8 mouse cellular contexts compared by ENCODE assay signal in genomic region chr17:24897600-24897999, GRCm38 (mm10). TPM values are rescaled to one million over a fixed set of nuclear protein-coding genes. Genes with fewer than 3 reads are reported as not detected.
A peak's percentile ranks its signal among the peaks of the same experiment; 100 is the strongest.
DNase-seq lines count a peak whose midpoint lies in the region; ATAC-seq and TF ChIP-seq lines count a peak whose summit lies in the region.

No protein-coding gene starts in this region.

- intact Hi-C loops in gastrocnemius, adult 2 months (cut with DNase I): no loop called here

- H3K4me2 ChIP-seq in limb, embryonic 12.5 days: peak overlapping the region; percentile 92; the same call in 1 of the 2 replicates
- peak overlapping the region; percentile 86; the same call in 1 of the 2 replicates for H3K4me2 ChIP-seq in stomach, embryonic 15.5 days

- H3K4me1 ChIP-seq in testis, adult 2 months (ENCODE audit: control insufficient read depth, insufficient read depth, low read length): peaks cover 20% of the 10 kb centered on the region
- H3K4me1 ChIP-seq in limb, embryonic 12.5 days (replicated peaks): peaks cover 40% of the 10 kb centered on the region
- peaks cover 27% of the 10 kb centered on the region for H3K4me1 ChIP-seq in stomach, embryonic 15.5 days

- H3K4me3 ChIP-seq in gastrocnemius, adult 2 months: peak overlapping the region; percentile 80
- peak overlapping the region; percentile 22 for H3K4me3 ChIP-seq in testis, adult 2 months (ENCODE audit: control insufficient read depth, low read depth, low read length)
- peak overlapping the region; percentile 92; the same call in 1 of the 2 replicates for H3K4me3 ChIP-seq in limb, embryonic 12.5 days (replicated peaks)
- H3K4me3 ChIP-seq in stomach, embryonic 15.5 days (replicated peaks): peak overlapping the region; percentile 84; the same call in 1 of the 2 replicates

- no peaks in the 10 kb centered on the region for H3K27me3 ChIP-seq in testis, adult 2 months (ENCODE audit: control insufficient read depth, insufficient read depth, low read length)
- H3K27me3 ChIP-seq in limb, embryonic 12.5 days: no peaks in the 10 kb centered on the region
- H3K27me3 ChIP-seq in stomach, embryonic 15.5 days (replicated peaks): no peaks in the 10 kb centered on the region

- H3K9me3 ChIP-seq in limb, embryonic 12.5 days: no peaks in the 10 kb centered on the region
- H3K9me3 ChIP-seq in stomach, embryonic 15.5 days: no peaks in the 10 kb centered on the region

- H3K36me3 ChIP-seq in testis, adult 2 months (ENCODE audit: control insufficient read depth, insufficient read depth, low read length): no peaks in the 10 kb centered on the region; the same call in 1 of the 2 replicates
- H3K36me3 ChIP-seq in limb, embryonic 12.5 days: peaks cover 69% of the 10 kb centered on the region
- H3K36me3 ChIP-seq in stomach, embryonic 15.5 days: peaks cover 55% of the 10 kb centered on the region

- WGBS in limb, embryonic 12.5 days: 88% methylated on average over 4 of the region's 4 CpGs
- WGBS in stomach, embryonic 15.5 days: 65% methylated on average over 4 of the region's 4 CpGs

- peak; percentile 58; the same call in 1 of the 2 replicates for TF ChIP-seq POLR2A in testis, adult 2 months (IDR thresholded peaks at IDR 0.05; ENCODE audit: control insufficient read depth, low read depth, low read length)

- no peak overlapping the region for H3K27ac ChIP-seq in gastrocnemius, adult 2 months
- H3K27ac ChIP-seq in testis, adult 2 months (ENCODE audit: control insufficient read depth, insufficient read depth, low read depth, low read length): peak overlapping the region; percentile 5; the same call in 1 of the 2 replicates
- no peak overlapping the region for H3K27ac ChIP-seq in limb, embryonic 12.5 days
- H3K27ac ChIP-seq in stomach, embryonic 15.5 days: no peak overlapping the region

- H3K9ac ChIP-seq in limb, embryonic 12.5 days (replicated peaks): 0 out of 2 replicates have a peak overlapping the region, but pooled peaks have one; percentile 74
- H3K9ac ChIP-seq in stomach, embryonic 15.5 days: no peak overlapping the region

- ATAC-seq in limb, embryonic 12.5 days (ENCODE audit: insufficient number of reproducible peaks, insufficient read depth, low FRiP score, low TSS enrichment, low read depth): no peak
- ATAC-seq in stomach, embryonic 15.5 days (ENCODE audit: insufficient read depth, low FRiP score, low read depth): no peak

- no peak for TF ChIP-seq CTCF in gastrocnemius, adult 2 months (IDR thresholded peaks at IDR 0.05)
- TF ChIP-seq CTCF in testis, adult 2 months (IDR thresholded peaks at IDR 0.05; ENCODE audit: control insufficient read depth, insufficient read depth, insufficient replicate concordance, low read depth, low read length): no peak

- DNase-seq in gastrocnemius, adult 2 months: no peak
- no peak for DNase-seq in gastrocnemius, postnatal 4 days (ENCODE audit: low spot score in 2 of 2)
- DNase-seq in testis, postnatal 10 days (ENCODE audit: low spot score): no peak
- no peak for DNase-seq in spleen, postnatal 36 days (ENCODE audit: low spot score in 2 of 2)
- DNase-seq in lung, postnatal 14 days: no peak

RNA-seq across cellular contexts. Expression of gene Nme3, which starts 1.3 kb away (rescaled TPM):
- 10 to 100 TPM; 10.2 to 13.1 TPM for total RNA-seq in gastrocnemius, adult 2 months (2021)
- total RNA-seq in gastrocnemius, postnatal 4 days (2021): 10 to 100 TPM; 10.3 to 14.5 TPM
- polyA plus RNA-seq in testis, adult 2 months (2012; rRNA removed): 9.3 and 15.5 TPM in 2 replicates
- 46.2 and 46.5 TPM in 2 replicates for polyA plus RNA-seq in limb, embryonic 12.5 days (2016; fragmentation: Nextera tagmentation; extraction: Ambion mirVana)
- polyA plus RNA-seq in stomach, embryonic 15.5 days (2015; fragmentation: Nextera tagmentation; extraction: Ambion mirVana): 77.5 and 79.8 TPM in 2 replicates

RNA-seq across cellular contexts. Expression of gene Mrps34, which starts 2.7 kb away (rescaled TPM):
- 10 to 100 TPM; 75.8 to 95.7 TPM for total RNA-seq in gastrocnemius, adult 2 months (2021)
- total RNA-seq in gastrocnemius, postnatal 4 days (2021): 10 to 100 TPM; 93.0 to 94.7 TPM
- polyA plus RNA-seq in testis, adult 2 months (2012; rRNA removed): 45.9 and 56.7 TPM in 2 replicates
- 89.5 and 94.8 TPM in 2 replicates for polyA plus RNA-seq in limb, embryonic 12.5 days (2016; fragmentation: Nextera tagmentation; extraction: Ambion mirVana)
- polyA plus RNA-seq in stomach, embryonic 15.5 days (2015; fragmentation: Nextera tagmentation; extraction: Ambion mirVana): 102 and 112 TPM in 2 replicates

RNA-seq across cellular contexts. Expression of gene Eme2, which starts 2.7 kb away (rescaled TPM):
- 10 to 100 TPM in 1 of 2 experiments, 1 to 10 TPM in 1; 9.3 to 10.9 TPM for total RNA-seq in gastrocnemius, adult 2 months (2021)
- 10 to 100 TPM; 27.8 to 28.0 TPM for total RNA-seq in gastrocnemius, postnatal 4 days (2021)
- polyA plus RNA-seq in testis, adult 2 months (2012; rRNA removed): 28.0 and 31.2 TPM in 2 replicates
- 32.8 and 47.1 TPM in 2 replicates for polyA plus RNA-seq in limb, embryonic 12.5 days (2016; fragmentation: Nextera tagmentation; extraction: Ambion mirVana)
- 26.3 and 29.3 TPM in 2 replicates for polyA plus RNA-seq in stomach, embryonic 15.5 days (2015; fragmentation: Nextera tagmentation; extraction: Ambion mirVana)

RNA-seq across cellular contexts. Expression of gene Spsb3, which starts 11.2 kb away (rescaled TPM):
- total RNA-seq in gastrocnemius, adult 2 months (2021): 10 to 100 TPM; 30.4 to 37.7 TPM
- total RNA-seq in gastrocnemius, postnatal 4 days (2021): 10 to 100 TPM; 29.0 to 32.3 TPM
- polyA plus RNA-seq in testis, adult 2 months (2012; rRNA removed): 161 and 177 TPM in 2 replicates
- 40.4 and 46.1 TPM in 2 replicates for polyA plus RNA-seq in limb, embryonic 12.5 days (2016; fragmentation: Nextera tagmentation; extraction: Ambion mirVana)
- 32.1 and 32.5 TPM in 2 replicates for polyA plus RNA-seq in stomach, embryonic 15.5 days (2015; fragmentation: Nextera tagmentation; extraction: Ambion mirVana)

RNA-seq across cellular contexts. Expression of gene Nubp2, which starts 11.5 kb away (rescaled TPM):
- total RNA-seq in gastrocnemius, adult 2 months (2021): 10 to 100 TPM; 10.5 to 11.3 TPM
- 10 to 100 TPM; 19.2 to 21.4 TPM for total RNA-seq in gastrocnemius, postnatal 4 days (2021)
- polyA plus RNA-seq in testis, adult 2 months (2012; rRNA removed): 125 and 131 TPM in 2 replicates
- polyA plus RNA-seq in limb, embryonic 12.5 days (2016; fragmentation: Nextera tagmentation; extraction: Ambion mirVana): 50.1 and 53.2 TPM in 2 replicates
- polyA plus RNA-seq in stomach, embryonic 15.5 days (2015; fragmentation: Nextera tagmentation; extraction: Ambion mirVana): 49.0 and 49.6 TPM in 2 replicates

Comparison
In these comparisons a context has a peak if more than half of its experiments do, and no peak if none do; other contexts are left out.
1. H3K4me3 ChIP-seq: peak in every context shown above with its lines; median percentile 92 in limb, embryonic 12.5 days; 84 in stomach, embryonic 15.5 days; 80 in gastrocnemius, adult 2 months; 22 in testis, adult 2 months.